Mouse (Mus musculus) CH12.LX (cell line): ENCODE data around the gene 1700019D03Rik. TPM values are rescaled to one million over a fixed set of nuclear protein-coding genes. Genes with fewer than 3 reads are reported as not detected.

ENCODE experiments used
- DNase-seq: peaks from one replicate; pipeline ENCODE4 v3.0.0-alpha.2; 2013; ENCODE audit errors: extremely low read depth
- H3K27ac ChIP-seq: 2 replicates; pipeline ENCODE4 v1.5.1; 2012; ENCODE audit warnings: low read depth, mild to moderate bottlenecking, control low read depth, moderate library complexity; ENCODE audit not compliant: insufficient read depth
- H3K27me3 ChIP-seq: replicated peaks from 2 replicates; pipeline ENCODE3; 2012; ENCODE audit warnings: inconsistent platforms
- H3K36me3 ChIP-seq, 2 experiments: replicated peaks in 1 of 2; 2 replicates each; pipeline versions ENCODE3 to v1.6.1; 2012; ENCODE audit warnings: inconsistent platforms in 1 of 2, low read length in 1 of 2, mild to moderate bottlenecking in 1 of 2, mixed read lengths in 1 of 2, moderate library complexity in 1 of 2; ENCODE audit not compliant: control insufficient read depth in 1 of 2, insufficient read depth in 1 of 2
- H3K4me1 ChIP-seq, 2 experiments: 2 replicates each; pipeline ENCODE4 v1.6.1; 2012; ENCODE audit warnings: inconsistent platforms in 1 of 2, moderate library complexity in 1 of 2; ENCODE audit not compliant: insufficient read depth in 2 of 2, control insufficient read depth in 1 of 2
- H3K4me2 ChIP-seq: 2 replicates; pipeline ENCODE4 v1.6.1; 2012; ENCODE audit warnings: low read depth, mild to moderate bottlenecking, control low read depth; ENCODE audit not compliant: poor library complexity, insufficient read depth, severe bottlenecking
- H3K4me3 ChIP-seq, 3 experiments: fragments of 150-350 bp in 1 of 3; sonication (generic) in 1 of 3; replicated peaks in 1 of 3; 2 replicates each; pipeline versions ENCODE3 to v1.5.1; 2011 to 2012; ENCODE audit warnings: low read depth in 2 of 3, low read length in 2 of 3, mild to moderate bottlenecking in 2 of 3, moderate library complexity in 2 of 3, control low read depth in 1 of 3, improper control_type of control experiment in 1 of 3, inconsistent platforms in 1 of 3, mixed read lengths in 1 of 3; ENCODE audit not compliant: poor library complexity in 1 of 3
- H3K79me2 ChIP-seq: replicated peaks from 2 replicates; pipeline ENCODE4 v1.6.1; 2012; ENCODE audit warnings: mild to moderate bottlenecking, moderate library complexity; ENCODE audit not compliant: control insufficient read depth, poor library complexity, insufficient read depth, severe bottlenecking; ENCODE audit errors: extremely low read depth
- H3K9ac ChIP-seq: 2 replicates; pipeline ENCODE4 v1.6.1; 2012; ENCODE audit warnings: low read depth, mild to moderate bottlenecking, control low read depth, moderate library complexity; ENCODE audit not compliant: insufficient read depth
- H3K9me3 ChIP-seq: replicated peaks from 2 replicates; pipeline ENCODE3; 2012; ENCODE audit warnings: low read length, inconsistent platforms, mixed read lengths
- BHLHE40 ChIP-seq: IDR thresholded peaks from 2 replicates; pipeline ENCODE4 v1.6.1; 2011; ENCODE audit warnings: mild to moderate bottlenecking, low read depth, low read length, improper control_type of control experiment
- CHD1 ChIP-seq: IDR thresholded peaks from 2 replicates; pipeline ENCODE4 v1.6.1; 2012; ENCODE audit warnings: low read depth, low read length, improper control_type of control experiment, inconsistent platforms
- CHD2 ChIP-seq: IDR thresholded peaks from 2 replicates; pipeline ENCODE4 v1.6.1; 2011; ENCODE audit warnings: low read length, improper control_type of control experiment
- CTCF ChIP-seq, 2 experiments: IDR thresholded peaks in 1 of 2; conservative IDR thresholded peaks in 1 of 2; 2 replicates each; pipeline ENCODE4 v1.5.1; 2011 to 2012; ENCODE audit warnings: low read depth in 2 of 2, low read length in 2 of 2, improper control_type of control experiment in 1 of 2, inconsistent platforms in 1 of 2, mild to moderate bottlenecking in 1 of 2, moderate library complexity in 1 of 2
- ELF1 ChIP-seq: IDR thresholded peaks from 2 replicates; pipeline ENCODE4 v1.6.1; 2014; ENCODE audit warnings: low read depth, mild to moderate bottlenecking, inconsistent platforms, low read length, improper control_type of control experiment
- ETS1 ChIP-seq: conservative IDR thresholded peaks from 2 replicates; pipeline ENCODE4 v1.6.1; 2012; ENCODE audit warnings: low read depth, mild to moderate bottlenecking, inconsistent platforms, low read length, improper control_type of control experiment, moderate library complexity
- GABPA ChIP-seq: IDR thresholded peaks from 2 replicates; pipeline ENCODE4 v1.6.1; 2012; ENCODE audit warnings: low read depth, low read length, improper control_type of control experiment, inconsistent platforms; ENCODE audit not compliant: insufficient replicate concordance
- IRF4 ChIP-seq: IDR thresholded peaks from 2 replicates; pipeline ENCODE4 v1.6.1; 2014; ENCODE audit warnings: low read depth, mild to moderate bottlenecking, inconsistent platforms, low read length, improper control_type of control experiment
- JUND ChIP-seq: conservative IDR thresholded peaks from 2 replicates; pipeline ENCODE4 v1.6.1; 2011; ENCODE audit warnings: low read depth, low read length, improper control_type of control experiment
- KAT2A ChIP-seq: IDR thresholded peaks from 2 replicates; pipeline ENCODE4 v1.6.1; 2012; ENCODE audit warnings: low read length, improper control_type of control experiment, inconsistent platforms; ENCODE audit not compliant: insufficient replicate concordance
- MEF2A ChIP-seq: IDR thresholded peaks from 2 replicates; pipeline ENCODE4 v1.6.1; 2014; ENCODE audit warnings: low read depth, mild to moderate bottlenecking, inconsistent platforms, low read length, improper control_type of control experiment, borderline replicate concordance
- NRF1 ChIP-seq: IDR thresholded peaks from 2 replicates; pipeline ENCODE4 v1.6.1; 2014; ENCODE audit warnings: low read depth, mild to moderate bottlenecking, inconsistent platforms, low read length, improper control_type of control experiment, moderate library complexity
- PAX5 ChIP-seq: IDR thresholded peaks from 2 replicates; pipeline ENCODE4 v1.6.1; 2012; ENCODE audit warnings: low read length, inconsistent platforms, mixed read lengths
- POLR2AphosphoS2 ChIP-seq: IDR thresholded peaks from 2 replicates; pipeline ENCODE4 v1.6.1; 2011; ENCODE audit warnings: low read depth, low read length, improper control_type of control experiment
- RAD21 ChIP-seq: IDR thresholded peaks from 2 replicates; pipeline ENCODE4 v1.6.1; 2011; ENCODE audit warnings: low read depth, mild to moderate bottlenecking, low read length, improper control_type of control experiment, moderate library complexity
- SIN3A ChIP-seq: IDR thresholded peaks from 2 replicates; pipeline ENCODE4 v1.6.1; 2012; ENCODE audit warnings: low read length, improper control_type of control experiment, inconsistent platforms
- SMC3 ChIP-seq: IDR thresholded peaks from 2 replicates; pipeline ENCODE4 v1.6.1; 2011; ENCODE audit warnings: low read depth, low read length, improper control_type of control experiment
- TBP ChIP-seq: conservative IDR thresholded peaks from 2 replicates; pipeline ENCODE4 v1.6.1; 2011; ENCODE audit warnings: low read depth, low read length, improper control_type of control experiment
- TCF12 ChIP-seq: IDR thresholded peaks from 2 replicates; pipeline ENCODE4 v1.6.1; 2014; ENCODE audit warnings: low read depth, mild to moderate bottlenecking, inconsistent platforms, low read length, improper control_type of control experiment
- USF2 ChIP-seq: conservative IDR thresholded peaks from 2 replicates; pipeline ENCODE4 v1.6.1; 2011; ENCODE audit warnings: low read depth, low read length, improper control_type of control experiment
- ZC3H11A ChIP-seq: IDR thresholded peaks from 2 replicates; pipeline ENCODE4 v1.6.1; 2012; ENCODE audit warnings: low read depth, mild to moderate bottlenecking, inconsistent platforms, low read length, improper control_type of control experiment
- ZMIZ1 ChIP-seq: IDR thresholded peaks from 2 replicates; pipeline ENCODE4 v1.6.1; 2012; ENCODE audit warnings: low read depth, mild to moderate bottlenecking, inconsistent platforms, low read length, improper control_type of control experiment
- ZNF384 ChIP-seq: IDR thresholded peaks from 2 replicates; pipeline ENCODE4 v1.6.1; 2012; ENCODE audit warnings: low read depth, low read length, improper control_type of control experiment, inconsistent platforms
- dilution Hi-C: fragments of 300-500 bp; cut with MboI; formaldehyde crosslinking; loops from 2 replicates; pipeline ENCODE4 v1.14.3; 2020; ENCODE audit warnings: low sequenced_read_pairs; ENCODE audit not compliant: extremely low pct_unique_long_range_greater_than_20kb, extremely low pct_ligation_motif_present
- in situ Hi-C: fragments of 300-500 bp; cut with MboI; formaldehyde crosslinking; loops from 3 replicates; pipeline ENCODE4 v1.14.3; 2019; ENCODE audit warnings: low sequenced_read_pairs, low pct_ligation_motif_present, low pct_unique_long_range_greater_than_20kb, mixed read lengths
- polyA plus RNA-seq: library from polyadenylated mRNA; unstranded; fragments of >175 nt; gene quantifications from 2 replicates; pipeline ENCODE4 v1.2.1, GENCODE M21; 2012; ENCODE audit warnings: low read depth; ENCODE audit not compliant: insufficient read length
- total RNA-seq, 2 experiments: library from RNA; depleted of rRNA; stranded (reverse); fragments of 300-350 nt in 1 of 2; fragments of >200 nt in 1 of 2; gene quantifications; 2 replicates each; pipeline ENCODE4 v1.2.3; 2012 to 2014

Gene 1700019D03Rik
- total RNA-seq (2012; rRNA removed): 1.3 and 2.4 TPM in 2 replicates
- total RNA-seq (2014; rRNA removed): 1.5 and 1.7 TPM in 2 replicates
- 2.6 and 2.7 TPM in 2 replicates for polyA plus RNA-seq

DNA sequence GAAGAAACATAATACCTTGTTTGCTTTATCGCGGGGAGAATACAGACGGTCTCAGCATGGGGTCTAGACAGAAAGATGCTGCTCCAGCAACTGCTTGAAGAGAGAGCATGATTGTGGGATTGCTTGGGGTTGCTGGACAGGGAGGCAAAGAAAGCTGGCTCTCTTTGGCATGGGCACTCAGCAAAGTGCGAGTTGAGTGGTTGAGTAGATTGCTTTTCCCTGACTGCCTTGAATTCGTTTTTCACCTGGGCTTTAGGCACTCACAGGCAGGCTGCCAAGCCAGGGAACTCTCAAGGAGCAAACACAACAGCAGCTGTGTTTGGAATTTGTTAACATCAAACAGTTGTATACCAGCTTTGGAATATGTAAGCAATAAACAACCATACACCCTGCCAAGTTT lies at the start of gene 1700019D03Rik:
TSS of gene 1700019D03Rik (minus strand) at position 101 of the 400 bp plus-strand sequence.
- H3K27me3 ChIP-seq: no peaks in the 10 kb centered on the region
- H3K36me3 ChIP-seq: no peaks in the 10 kb centered on the region
- H3K27ac ChIP-seq: no peak within 1 kb of the TSS
- H3K4me2 ChIP-seq: no peak within 1 kb of the TSS
- in situ Hi-C loops: loop anchor here (10.0 kb wide), 1 partner anchor 65 kb away; no protein-coding TSS in a partner anchor
- dilution Hi-C loops: no loop called here
- no peak within 1 kb of the TSS for H3K4me3 ChIP-seq
- no peaks in the 10 kb centered on the region for H3K4me1 ChIP-seq
- no peaks in the 10 kb centered on the region for H3K9me3 ChIP-seq
- TF ChIP-seq CHD1: no peak
- no peak for TF ChIP-seq CHD2
- no peak for TF ChIP-seq ZNF384
- no peak for TF ChIP-seq TBP
- no peak for TF ChIP-seq PAX5
- no peak for TF ChIP-seq ELF1
- TF ChIP-seq IRF4: no peak
- H3K79me2 ChIP-seq: no peaks in the 10 kb centered on the region
- no peak within 1 kb of the TSS for H3K9ac ChIP-seq
- no peak for DNase-seq

DNA sequence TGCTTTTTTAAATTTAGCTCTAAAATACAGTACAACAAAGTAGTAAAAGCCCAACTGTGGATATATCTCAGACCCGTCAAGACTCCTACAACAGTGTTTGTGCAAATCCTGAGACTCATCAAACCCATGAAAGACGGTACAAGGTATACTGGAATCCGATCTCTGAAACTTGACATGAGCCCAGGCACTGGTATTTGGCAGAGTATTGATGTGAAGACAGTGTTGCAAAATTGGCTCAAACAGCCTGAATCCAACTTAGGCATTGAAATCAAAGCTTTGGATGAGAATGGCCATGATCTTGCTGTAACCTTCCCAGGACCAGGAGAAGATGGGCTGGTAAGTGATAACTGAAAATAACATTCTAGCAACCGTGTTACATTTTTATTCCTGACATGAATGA lies 43.9 kb upstream of the 1700019D03Rik start:
- H3K4me1 ChIP-seq: no peaks in the 10 kb centered on the region
- in situ Hi-C loops: no loop called here

DNA sequence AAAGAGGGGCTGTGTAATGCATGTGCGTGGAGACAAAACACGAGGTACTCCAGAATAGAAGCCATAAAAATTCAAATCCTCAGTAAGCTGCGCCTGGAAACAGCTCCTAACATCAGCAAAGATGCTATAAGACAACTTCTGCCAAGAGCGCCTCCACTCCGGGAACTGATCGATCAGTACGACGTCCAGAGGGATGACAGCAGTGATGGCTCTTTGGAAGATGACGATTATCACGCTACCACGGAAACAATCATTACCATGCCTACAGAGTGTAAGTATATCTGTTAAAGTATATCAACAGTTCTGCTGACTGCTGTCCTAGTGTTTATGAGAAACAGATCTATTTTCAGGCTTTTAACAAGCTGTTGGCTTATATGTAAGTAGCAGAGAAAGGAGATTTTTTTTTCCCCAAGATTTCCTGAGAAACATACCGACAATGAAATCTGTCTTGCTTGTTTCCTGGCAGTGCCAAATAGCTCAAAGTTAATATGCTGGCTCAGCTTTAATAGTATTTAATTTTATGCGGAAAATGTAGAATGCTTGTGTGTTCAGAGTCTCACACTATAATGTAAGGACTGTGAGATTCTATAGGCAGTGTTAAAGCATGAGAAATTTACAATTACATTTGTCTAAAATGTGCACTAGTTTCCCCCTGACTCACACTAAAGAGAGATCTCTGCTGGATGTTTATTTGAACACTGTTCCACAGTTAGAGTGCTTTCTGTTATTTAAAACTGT lies 42.1 kb upstream of the 1700019D03Rik start:
- dilution Hi-C loops (no loop called here), in situ Hi-C loops (no loop called here)
- no peak overlapping the region for H3K4me3 ChIP-seq
- no peak overlapping the region for H3K4me2 ChIP-seq
- no peaks in the 10 kb centered on the region for H3K36me3 ChIP-seq
- no peaks in the 10 kb centered on the region for H3K4me1 ChIP-seq
- H3K27ac ChIP-seq: no peak overlapping the region
- no peak for DNase-seq
- no peak overlapping the region for H3K9ac ChIP-seq
- no peaks in the 10 kb centered on the region for H3K9me3 ChIP-seq
- no peaks in the 10 kb centered on the region for H3K27me3 ChIP-seq
- H3K79me2 ChIP-seq: no peaks in the 10 kb centered on the region
- TF ChIP-seq RAD21 (no peak), JUND (no peak), USF2 (no peak), PAX5 (no peak), ZC3H11A (no peak), SMC3 (no peak), SIN3A (no peak), MEF2A (no peak), NRF1 (no peak), ETS1 (no peak), ZMIZ1 (no peak), CHD1 (no peak), KAT2A (no peak), POLR2AphosphoS2 (no peak), CTCF (conservative IDR thresholded peaks at IDR 0.05 in 1 of 2, IDR thresholded peaks at IDR 0.05 in 1 of 2; ENCODE audit: low read depth in 2 of 2, low read length in 2 of 2) (no peak), BHLHE40 (no peak), GABPA (no peak)

More for the DNA sequence above, 43.9 kb upstream of the 1700019D03Rik start:
- Histone ChIP-seq H3K27me3 (no peaks in the 10 kb centered on the region), H3K9ac (no peak overlapping the region), H3K79me2 (no peaks in the 10 kb centered on the region), H3K4me3 (no peak overlapping the region)
- no peak for DNase-seq
- no peak for TF ChIP-seq BHLHE40
- TF ChIP-seq ZNF384: no peak
- TF ChIP-seq ZMIZ1: no peak
- no peak for TF ChIP-seq TCF12
- no peak for TF ChIP-seq KAT2A
- TF ChIP-seq RAD21: no peak
- no peak for TF ChIP-seq CHD1
- TF ChIP-seq ELF1: no peak
- TF ChIP-seq ETS1: no peak
- TF ChIP-seq, all 38 proteins: peak for 0
- H3K4me2 ChIP-seq: no peak overlapping the region
- no peaks in the 10 kb centered on the region for H3K9me3 ChIP-seq
- no peaks in the 10 kb centered on the region for H3K36me3 ChIP-seq
- dilution Hi-C loops: no loop called here
- H3K27ac ChIP-seq: no peak overlapping the region
